Mouse (Mus musculus) MEL (cell line): ENCODE results near the gene Nyap1. TPM values are rescaled to one million over a fixed set of nuclear protein-coding genes. Genes with fewer than 3 reads are reported as not detected.
"Not testable (repeated sequence)": the region's sequence is repeated elsewhere in the genome, so short reads cannot be mapped to it uniquely, and the experiment has no call there.

Experiments
- DNase-seq: peaks from one replicate; pipeline ENCODE4 v3.0.0; 2011; ENCODE audit warnings: low read depth, low spot score
- H3K27ac ChIP-seq: 2 replicates; pipeline ENCODE4 v1.5.1; 2012; ENCODE audit warnings: low read depth, mild to moderate bottlenecking, control low read depth, low read length, moderate library complexity; ENCODE audit not compliant: control insufficient read depth
- H3K27me3 ChIP-seq, 2 experiments: fragments of 150-350 bp in 1 of 2; sonication (generic) in 1 of 2; 2 replicates each; pipeline ENCODE4 v1.6.1; 2012; ENCODE audit warnings: low read length in 2 of 2, mild to moderate bottlenecking in 2 of 2, improper control_type of control experiment in 1 of 2, moderate library complexity in 1 of 2; ENCODE audit not compliant: insufficient read depth in 2 of 2, control insufficient read depth in 1 of 2
- H3K36me3 ChIP-seq, 2 experiments: 2 replicates each; pipeline ENCODE4 v1.6.1; 2012 to 2014; ENCODE audit warnings: low read length in 2 of 2, improper control_type of control experiment in 1 of 2, inconsistent platforms in 1 of 2, mild to moderate bottlenecking in 1 of 2; ENCODE audit not compliant: insufficient read depth in 2 of 2, control insufficient read depth in 1 of 2
- H3K4me1 ChIP-seq, 2 experiments: fragments of 150-350 bp in 1 of 2; sonication (generic) in 1 of 2; 2 replicates each; pipeline ENCODE4 v1.6.1; 2012; ENCODE audit warnings: low read length in 2 of 2, improper control_type of control experiment in 1 of 2, mild to moderate bottlenecking in 1 of 2; ENCODE audit not compliant: insufficient read depth in 2 of 2, control insufficient read depth in 1 of 2
- H3K4me3 ChIP-seq, 2 experiments: fragments of 150-350 bp in 1 of 2; sonication (generic) in 1 of 2; 2 replicates each; pipeline ENCODE4 v1.5.1; 2012; ENCODE audit warnings: low read depth in 2 of 2, low read length in 2 of 2, mild to moderate bottlenecking in 2 of 2, moderate library complexity in 2 of 2, control low read depth in 1 of 2, improper control_type of control experiment in 1 of 2; ENCODE audit not compliant: control insufficient read depth in 1 of 2, insufficient read depth in 1 of 2
- H3K79me2 ChIP-seq: 2 replicates; pipeline ENCODE4 v1.6.1; 2012; ENCODE audit warnings: mild to moderate bottlenecking, low read length, moderate library complexity; ENCODE audit not compliant: control insufficient read depth, poor library complexity, insufficient read depth
- H3K9ac ChIP-seq: 2 replicates; pipeline ENCODE4 v1.6.1; 2012; ENCODE audit warnings: low read depth, mild to moderate bottlenecking, control low read depth, low read length, moderate library complexity; ENCODE audit not compliant: control insufficient read depth, poor library complexity, severe bottlenecking
- H3K9me3 ChIP-seq: fragments of 150-350 bp; sonication (generic); replicated peaks from 2 replicates; pipeline ENCODE4 v1.6.1; 2012; ENCODE audit warnings: mild to moderate bottlenecking, low read length, improper control_type of control experiment, moderate library complexity; ENCODE audit not compliant: insufficient read depth
- GATA1 ChIP-seq: IDR thresholded peaks from 2 replicates; pipeline ENCODE4 v1.6.1; 2011; ENCODE audit warnings: low read depth, low read length, improper control_type of control experiment
- HCFC1 ChIP-seq: IDR thresholded peaks from 2 replicates; pipeline ENCODE4 v1.6.1; 2012; ENCODE audit warnings: low read depth, mild to moderate bottlenecking, inconsistent platforms, low read length, improper control_type of control experiment, moderate library complexity
- JUND ChIP-seq: IDR thresholded peaks from 2 replicates; pipeline ENCODE4 v1.6.1; 2011; ENCODE audit warnings: low read depth, mild to moderate bottlenecking, improper control_type of control experiment, low read length
- MYB ChIP-seq: IDR thresholded peaks from 2 replicates; pipeline ENCODE4 v1.6.1; 2011; ENCODE audit warnings: mild to moderate bottlenecking, low read depth, low read length, improper control_type of control experiment
- MYC ChIP-seq: IDR thresholded peaks from 2 replicates; pipeline ENCODE4 v1.6.1; 2011; ENCODE audit warnings: low read depth, mild to moderate bottlenecking, low read length, improper control_type of control experiment, moderate library complexity
- NELFE ChIP-seq: IDR thresholded peaks from 2 replicates; pipeline ENCODE4 v1.6.1; 2011; ENCODE audit warnings: low read depth, low read length, improper control_type of control experiment
- POLR2AphosphoS2 ChIP-seq: IDR thresholded peaks from 2 replicates; pipeline ENCODE4 v1.6.1; 2011; ENCODE audit warnings: low read length, improper control_type of control experiment
- RCOR1 ChIP-seq: IDR thresholded peaks from 2 replicates; pipeline ENCODE4 v1.6.1; 2012; ENCODE audit warnings: low read depth, mild to moderate bottlenecking, inconsistent platforms, low read length, improper control_type of control experiment
- SIN3A ChIP-seq: IDR thresholded peaks from 2 replicates; pipeline ENCODE4 v1.6.1; 2012; ENCODE audit warnings: low read length, improper control_type of control experiment, inconsistent platforms
- TCF12 ChIP-seq: IDR thresholded peaks from 2 replicates; pipeline ENCODE4 v1.6.1; 2014; ENCODE audit warnings: low read depth, mild to moderate bottlenecking, inconsistent platforms, low read length, improper control_type of control experiment, moderate library complexity
- USF1 ChIP-seq: IDR thresholded peaks from 2 replicates; pipeline ENCODE4 v1.6.1; 2014; ENCODE audit warnings: low read depth, mild to moderate bottlenecking, inconsistent platforms, low read length, improper control_type of control experiment, moderate library complexity
- ZMIZ1 ChIP-seq: IDR thresholded peaks from 2 replicates; pipeline ENCODE4 v1.6.1; 2012; ENCODE audit warnings: low read depth, mild to moderate bottlenecking, inconsistent platforms, low read length, improper control_type of control experiment, moderate library complexity
- polyA plus RNA-seq, 2 experiments: library from polyadenylated mRNA; stranded (reverse) in 1 of 2; unstranded in 1 of 2; fragments of >175 nt in 1 of 2; fragments of >200 nt in 1 of 2; gene quantifications; 2 replicates each; pipeline versions ENCODE4 v1.2.1 to v1.2.4; 2012; ENCODE audit warnings: low replicate concordance in 2 of 2, low read depth in 1 of 2; ENCODE audit not compliant: insufficient read length in 2 of 2, insufficient read depth in 1 of 2, missing spikeins in 1 of 2
- total RNA-seq: library from RNA; depleted of rRNA; stranded (reverse); fragments of 300-350 nt; gene quantifications from 2 replicates; pipeline ENCODE4 v1.2.3, GENCODE M21; 2012

Nyap1 gene
- total and polyA plus RNA-seq, 3 experiments, result 0.39 to 1.1 TPM; not detected in 1

- H3K9ac ChIP-seq, result no peak overlapping the region
- peaks cover 3 to 8% of the 10 kb centered on the region in 2 experiments; a peak in 3 of 4 replicates for H3K4me1 ChIP-seq
- no peak overlapping the region for H3K27ac ChIP-seq
- peaks cover 11% of the 10 kb centered on the region for H3K79me2 ChIP-seq
- H3K36me3 ChIP-seq, result peaks cover 7 to 12% of the 10 kb centered on the region in 2 experiments
- DNase-seq, result no peak
- no peak overlapping the region for H3K4me3 ChIP-seq
- no peaks in the 10 kb centered on the region for H3K27me3 ChIP-seq
- no peaks in the 10 kb centered on the region for H3K9me3 ChIP-seq
- no peak for TF ChIP-seq TCF12
- TF ChIP-seq JUND, result no peak
- TF ChIP-seq POLR2AphosphoS2, result no peak
- TF ChIP-seq SIN3A, result no peak
- TF ChIP-seq NELFE, result no peak
- TF ChIP-seq RCOR1, result no peak
- no peak for TF ChIP-seq GATA1
- TF ChIP-seq, all 39 proteins: peak for 0
Measured at GRCm38 (mm10) chr5:137753111-137753832, 11.9 kb upstream of the Nyap1 start.

DNA sequence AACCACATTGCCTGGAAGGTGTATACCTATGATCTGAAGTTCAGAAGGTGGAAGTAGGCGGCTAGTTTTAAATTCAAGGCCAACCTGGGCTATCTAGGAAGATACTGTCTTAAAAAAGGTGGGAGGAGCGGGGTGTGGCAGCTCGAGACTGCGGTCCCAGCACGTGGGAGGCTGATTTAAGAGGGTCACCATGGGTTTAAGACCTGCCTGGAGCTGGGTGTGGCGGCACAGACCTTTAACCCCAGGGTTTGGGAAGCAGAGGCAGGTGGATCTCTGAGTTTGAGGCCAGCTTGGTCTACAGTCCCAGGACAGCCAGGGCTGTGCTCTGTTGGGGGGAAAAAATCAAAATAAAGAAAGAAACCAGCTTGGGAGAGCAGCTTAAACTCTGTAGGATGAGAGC, 10.6 kb upstream of the Nyap1 start:
- no peak overlapping the region for H3K27ac ChIP-seq
- peaks cover 22% of the 10 kb centered on the region for H3K79me2 ChIP-seq
- H3K4me1 ChIP-seq, result peaks cover 3 to 15% of the 10 kb centered on the region in 2 experiments; a peak in 3 of 4 replicates
- no peak for TF ChIP-seq MYC
- TF ChIP-seq HCFC1, result no peak
- TF ChIP-seq SIN3A, result no peak
- no peak for TF ChIP-seq MYB
- TF ChIP-seq GATA1, result no peak
- no peak for TF ChIP-seq RCOR1
- H3K27me3 ChIP-seq, result no peaks in the 10 kb centered on the region
- H3K9me3 ChIP-seq, result no peaks in the 10 kb centered on the region
- H3K36me3 ChIP-seq, result peaks cover 7 to 15% of the 10 kb centered on the region in 2 experiments
- no peak overlapping the region for H3K9ac ChIP-seq
- H3K4me3 ChIP-seq, result no peak overlapping the region
- DNase-seq, result no peak

DNA sequence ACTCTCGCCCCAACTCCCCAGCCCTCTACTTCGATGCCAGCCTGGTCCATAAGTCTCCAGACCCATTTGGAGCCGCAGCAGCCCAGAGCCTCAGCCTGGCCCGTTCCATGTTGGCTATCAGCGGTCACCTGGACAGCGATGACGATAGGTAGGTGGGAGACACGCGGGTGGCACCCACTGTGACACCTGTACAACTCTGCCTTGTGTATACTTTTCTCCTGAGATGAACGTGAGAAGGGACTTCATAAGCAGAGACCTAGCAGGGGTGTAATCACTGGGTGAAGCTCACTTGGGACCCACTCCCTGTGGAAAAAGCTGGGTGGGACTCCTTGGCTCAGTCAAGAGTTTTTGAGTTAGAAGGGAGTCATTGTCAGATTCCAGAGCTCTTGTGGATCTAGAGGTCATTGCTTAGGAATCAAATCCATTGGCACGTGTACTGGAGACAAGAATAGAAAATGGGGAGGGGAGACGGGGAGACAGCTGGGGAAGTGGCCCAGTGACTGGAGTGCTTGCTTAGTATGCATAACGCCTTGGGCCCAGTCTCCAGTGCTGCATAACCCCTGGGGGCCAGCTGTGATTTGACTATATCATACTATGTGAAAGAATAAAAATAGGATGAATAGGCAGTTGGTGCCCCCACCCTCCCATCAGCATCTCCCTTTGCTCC, 9.9 kb upstream of the Nyap1 start:
- Histone ChIP-seq H3K9ac (no peak overlapping the region), H3K79me2 (peaks cover 29% of the 10 kb centered on the region), H3K4me1 (peaks cover 3 to 15% of the 10 kb centered on the region in 2 experiments; a peak in 3 of 4 replicates), H3K4me3 (no peak overlapping the region), H3K27ac (no peak overlapping the region)
- DNase-seq, result no peak
- no peak for TF ChIP-seq GATA1
- TF ChIP-seq USF1, result no peak
- TF ChIP-seq ZMIZ1, result no peak
- TF ChIP-seq, all 39 proteins: peak for 0
- Histone ChIP-seq H3K27me3 (no peaks in the 10 kb centered on the region), H3K9me3 (no peaks in the 10 kb centered on the region), H3K36me3 (peaks cover 7 to 15% of the 10 kb centered on the region in 2 experiments)

DNA sequence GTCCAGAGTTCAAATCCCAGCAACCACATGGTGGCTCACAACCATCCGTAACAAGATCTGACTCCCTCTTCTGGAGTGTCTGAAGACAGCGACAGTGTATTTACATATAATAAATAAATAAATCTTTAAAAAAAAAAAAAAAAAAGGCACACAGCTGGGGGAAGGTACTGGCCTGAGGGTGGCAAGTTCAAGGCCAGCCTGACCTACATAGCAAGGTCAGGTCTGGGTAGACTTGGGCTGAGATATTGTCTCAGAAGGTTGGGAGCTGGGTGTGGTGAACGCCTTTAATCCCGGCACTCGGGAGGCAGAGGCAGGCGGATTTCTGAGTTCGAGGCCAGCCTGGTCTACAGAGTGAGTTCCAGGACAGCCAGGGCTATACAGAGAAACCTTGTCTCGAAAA, 8.8 kb upstream of the Nyap1 start:
- not testable (repeated sequence) for H3K9me3 ChIP-seq, H3K9ac ChIP-seq, DNase-seq, H3K4me3 ChIP-seq, H3K27ac ChIP-seq, H3K27me3 ChIP-seq
- Histone ChIP-seq H3K36me3 (peaks cover 7 to 15% of the 10 kb centered on the region in 2 experiments), H3K4me1 (peaks cover 3 to 15% of the 10 kb centered on the region in 2 experiments; a peak in 3 of 4 replicates), H3K79me2 (peaks cover 33% of the 10 kb centered on the region)
